Mouse (Mus musculus) spleen, embryonic (tissue): Measurements from ENCODE around the gene Gnat2.

ENCODE experiments used
- CTCF ChIA-PET: fragments of 350-600 bp; sonication (Branson Sonifier 250); formaldehyde crosslinking; loops from one replicate; lab custom pipeline; 2022; lab: Charles Lee

Gnat2 gene

GRCm38 (mm10) chr3:108113591-108114289 lies 21.2 kb downstream of the Gnat2 start:
- CTCF ChIA-PET = no interaction called here

- CTCF ChIA-PET = interaction anchor here (0.7 kb wide), 1 partner anchor 162 kb away, joined by 7 read pairs; no protein-coding TSS in a partner anchor
Measured at GRCm38 (mm10) chr3:108117465-108117864, 24.9 kb downstream of the Gnat2 start.

- CTCF ChIA-PET = interaction anchor here (0.6 kb wide), 1 partner anchor 13 kb away, joined by 3 read pairs; no protein-coding TSS in a partner anchor
Measured at GRCm38 (mm10) chr3:108121101-108121500, 28.5 kb downstream of the Gnat2 start.

GRCm38 (mm10) chr3:108123242-108123641 lies 30.7 kb downstream of the Gnat2 start:
- CTCF ChIA-PET = no interaction called here

GRCm38 (mm10) chr3:108124131-108124530 lies 31.5 kb downstream of the Gnat2 start:
- CTCF ChIA-PET = no interaction called here

GRCm38 (mm10) chr3:108126327-108126726 lies 33.7 kb downstream of the Gnat2 start:
- CTCF ChIA-PET = no interaction called here

- CTCF ChIA-PET = no interaction called here
Measured at GRCm38 (mm10) chr3:108128520-108128919, 35.9 kb downstream of the Gnat2 start.

- CTCF ChIA-PET = no interaction called here
Measured at GRCm38 (mm10) chr3:108129367-108129766, 36.8 kb downstream of the Gnat2 start.

- CTCF ChIA-PET = no interaction called here
Measured at GRCm38 (mm10) chr3:108129804-108130203, 37.2 kb downstream of the Gnat2 start.

GRCm38 (mm10) chr3:108131216-108131615 lies 38.6 kb downstream of the Gnat2 start:
- CTCF ChIA-PET = no interaction called here

- CTCF ChIA-PET = no interaction called here
Measured at GRCm38 (mm10) chr3:108131821-108132220, 39.2 kb downstream of the Gnat2 start.

GRCm38 (mm10) chr3:108132484-108132883 lies 39.9 kb downstream of the Gnat2 start:
- CTCF ChIA-PET = no interaction called here

GRCm38 (mm10) chr3:108134701-108135100 lies 42.1 kb downstream of the Gnat2 start:
- CTCF ChIA-PET = interaction anchor here (0.6 to 0.7 kb wide), 3 partner anchors 12 to 47 kb away, joined by 3 to 6 read pairs (median 3); no protein-coding TSS in a partner anchor

- CTCF ChIA-PET = no interaction called here
Measured at GRCm38 (mm10) chr3:108139113-108139512, 46.5 kb downstream of the Gnat2 start.

- CTCF ChIA-PET = no interaction called here
Measured at GRCm38 (mm10) chr3:108140786-108141185, 48.2 kb downstream of the Gnat2 start.

GRCm38 (mm10) chr3:108145534-108146445 lies 53.2 kb downstream of the Gnat2 start, which contains the start of gene Gnai3:
Gene Gnai3, minus strand, starts transcription at chr3:108146146.
- CTCF ChIA-PET = interaction anchor here (0.6 to 0.7 kb wide), 2 partner anchors 12 to 116 kb away, joined by 3 to 10 read pairs; no protein-coding TSS in a partner anchor

- CTCF ChIA-PET = interaction anchor here (0.6 kb wide), 1 partner anchor 12 kb away, joined by 3 read pairs; no protein-coding TSS in a partner anchor
Measured at GRCm38 (mm10) chr3:108146671-108147070, 54.1 kb downstream of the Gnat2 start.

- CTCF ChIA-PET = interaction anchor here (0.6 to 1.1 kb wide), 4 partner anchors 11 to 123 kb away, joined by 3 to 16 read pairs (median 6); no protein-coding TSS in a partner anchor
Measured at GRCm38 (mm10) chr3:108147386-108148235, 55.0 kb downstream of the Gnat2 start.
